Mouse (Mus musculus) kidney, postnatal 4 days (tissue): Measurements from ENCODE around the gene Pcbp1.

Experiments used
- DNase-seq, 2 experiments: peaks; one replicate each; pipeline ENCODE4 v3.0.0; 2021; ENCODE audit warnings: mixed read lengths in 2 of 2

Pcbp1 gene

GRCm38 (mm10) chr6:86523755-86524434 lies 2.2 kb downstream of the Pcbp1 start:
- DNase-seq = peak; percentile 44 to 47

- no peak for DNase-seq
These were observed 2.8 kb downstream of the Pcbp1 start for GRCm38 (mm10) chr6:86523242-86523754.

GRCm38 (mm10) chr6:86522001-86522911 lies 3.9 kb downstream of the Pcbp1 start:
- DNase-seq = no peak

DNA sequence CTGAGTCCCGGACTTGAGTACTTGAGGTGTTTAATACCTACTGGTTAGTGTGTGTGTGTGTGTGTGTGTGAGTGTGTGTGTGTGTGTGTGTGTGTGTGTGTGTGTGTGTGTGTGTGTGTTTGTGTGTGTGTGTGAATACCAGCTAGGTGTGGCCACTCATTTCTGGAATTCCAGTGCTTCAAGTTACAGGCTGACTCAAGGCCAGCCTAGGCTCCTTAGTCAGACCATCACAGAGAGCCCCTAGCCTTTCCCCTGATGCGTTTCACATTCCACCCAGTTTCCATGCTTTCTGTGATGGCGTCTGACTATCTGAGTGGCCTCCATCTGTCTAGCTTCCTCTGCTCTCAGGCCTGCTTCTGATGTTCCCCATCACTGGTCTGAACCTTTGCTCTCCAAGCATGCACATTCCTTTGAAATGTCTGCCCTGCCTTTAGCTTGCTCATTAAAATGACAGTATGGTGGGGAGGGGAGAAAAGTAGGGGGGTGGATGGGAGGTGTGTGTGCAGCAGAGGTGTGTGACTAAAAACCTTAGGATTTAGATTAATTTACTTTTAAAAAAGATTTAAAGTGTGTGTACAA lies 6.3 kb downstream of the Pcbp1 start:
- DNase-seq = peak in 1 of 2 experiments; percentile 36

DNA sequence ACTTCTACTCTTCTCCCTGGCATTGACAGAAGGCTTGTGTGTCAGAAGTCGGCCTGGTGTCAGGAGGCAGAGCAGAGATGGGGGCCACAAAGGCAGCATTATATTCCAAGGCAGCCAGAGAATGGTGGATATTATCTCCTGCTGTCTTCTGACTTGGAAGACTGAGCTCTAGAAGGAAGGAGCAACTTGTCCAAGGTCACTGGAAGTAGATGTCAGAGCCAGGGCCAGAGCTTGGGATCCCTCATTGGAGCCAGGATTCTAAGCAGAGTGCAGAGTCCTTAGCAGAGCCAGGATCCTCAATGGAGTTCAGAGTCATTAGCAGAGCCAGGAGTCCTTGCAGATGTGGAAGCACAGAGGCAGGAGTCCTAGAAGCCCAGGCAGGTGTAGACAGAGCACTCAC lies 10.1 kb downstream of the Pcbp1 start:
- peak in 1 of 2 experiments; percentile 42 for DNase-seq

GRCm38 (mm10) chr6:86513296-86513695 lies 12.8 kb downstream of the Pcbp1 start:
- no peak for DNase-seq

DNA sequence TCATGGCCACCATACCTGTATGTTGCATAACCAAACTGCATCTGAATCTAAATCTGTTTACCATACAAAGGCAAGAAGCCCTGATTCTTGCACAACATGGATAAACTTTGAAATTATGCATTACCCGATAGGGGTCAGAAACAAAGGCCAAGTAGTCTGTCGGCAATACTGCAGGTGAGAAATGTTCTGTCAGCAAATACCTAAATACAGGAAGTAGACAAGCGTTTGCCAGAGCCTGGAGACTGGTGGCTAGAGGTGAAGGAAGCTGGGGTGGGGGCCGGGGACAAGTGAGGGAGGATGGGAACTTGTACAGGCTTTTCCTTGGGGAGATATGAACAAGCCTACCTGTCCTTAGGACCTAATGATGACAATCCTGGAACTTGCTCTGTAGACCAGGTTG lies 15.1 kb downstream of the Pcbp1 start:
- no peak for DNase-seq

DNA sequence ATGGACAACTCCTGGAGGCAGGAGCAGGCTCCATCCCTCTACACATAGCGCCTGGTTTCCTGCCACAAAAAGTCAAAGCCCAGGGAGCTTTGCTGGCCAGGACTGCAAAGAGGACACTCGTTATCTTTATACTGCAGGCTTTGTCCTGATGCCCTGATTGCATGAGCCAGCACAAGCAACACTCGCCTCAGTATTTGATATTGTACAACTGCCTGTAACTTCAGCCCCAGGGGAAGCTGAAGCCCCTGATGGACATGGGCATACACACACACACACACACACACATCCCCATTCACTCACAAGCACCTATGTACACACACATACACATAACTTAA lies 16.3 kb downstream of the Pcbp1 start:
- DNase-seq = no peak

GRCm38 (mm10) chr6:86509194-86509865 lies 16.8 kb downstream of the Pcbp1 start:
- no peak for DNase-seq

GRCm38 (mm10) chr6:86508736-86509135 lies 17.4 kb downstream of the Pcbp1 start:
- no peak for DNase-seq

GRCm38 (mm10) chr6:86507116-86507515 lies 19.0 kb downstream of the Pcbp1 start:
- no peak for DNase-seq

GRCm38 (mm10) chr6:86506309-86506708 lies 19.8 kb downstream of the Pcbp1 start:
- DNase-seq = no peak

DNA sequence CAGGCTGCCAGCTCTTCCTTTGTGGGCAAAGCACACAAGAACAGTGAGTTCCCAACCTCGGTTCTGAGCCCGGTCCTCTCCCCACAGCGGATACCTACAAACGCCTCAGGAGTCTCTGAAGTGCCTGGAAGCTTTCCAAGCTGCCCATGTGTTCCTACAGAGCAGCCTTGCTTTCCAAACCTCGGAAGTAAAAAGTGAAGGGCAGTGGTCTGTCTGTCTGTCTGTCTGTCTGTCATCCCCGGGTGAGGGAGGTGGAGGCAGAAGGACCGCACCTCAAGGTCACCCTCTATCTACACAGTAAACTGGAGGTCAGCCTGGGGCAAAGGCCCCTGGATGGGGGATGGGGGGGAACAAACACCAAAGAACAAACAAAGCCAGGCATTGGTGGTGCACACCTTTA lies 20.4 kb downstream of the Pcbp1 start:
- no peak for DNase-seq

DNA sequence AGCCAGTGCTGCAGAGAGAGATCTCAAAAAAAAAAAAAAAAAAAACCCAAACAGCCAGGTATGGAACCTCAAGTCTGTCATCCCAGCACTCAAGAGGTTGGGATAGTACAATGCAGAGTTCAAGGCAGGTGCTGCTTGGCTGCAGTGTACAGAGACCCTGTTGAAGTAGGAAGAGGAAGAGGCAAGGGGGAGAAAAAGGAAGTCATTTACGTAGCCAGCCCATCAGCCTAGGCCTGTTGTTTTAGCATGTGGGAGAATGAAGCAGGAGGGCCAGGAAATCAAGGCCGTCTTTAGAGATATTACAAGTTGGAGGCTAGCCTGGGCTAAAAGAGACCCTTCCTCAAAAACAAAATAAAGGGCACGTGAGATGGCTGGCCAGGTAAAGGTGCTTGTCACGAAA lies 22.6 kb downstream of the Pcbp1 start:
- DNase-seq = no peak

DNA sequence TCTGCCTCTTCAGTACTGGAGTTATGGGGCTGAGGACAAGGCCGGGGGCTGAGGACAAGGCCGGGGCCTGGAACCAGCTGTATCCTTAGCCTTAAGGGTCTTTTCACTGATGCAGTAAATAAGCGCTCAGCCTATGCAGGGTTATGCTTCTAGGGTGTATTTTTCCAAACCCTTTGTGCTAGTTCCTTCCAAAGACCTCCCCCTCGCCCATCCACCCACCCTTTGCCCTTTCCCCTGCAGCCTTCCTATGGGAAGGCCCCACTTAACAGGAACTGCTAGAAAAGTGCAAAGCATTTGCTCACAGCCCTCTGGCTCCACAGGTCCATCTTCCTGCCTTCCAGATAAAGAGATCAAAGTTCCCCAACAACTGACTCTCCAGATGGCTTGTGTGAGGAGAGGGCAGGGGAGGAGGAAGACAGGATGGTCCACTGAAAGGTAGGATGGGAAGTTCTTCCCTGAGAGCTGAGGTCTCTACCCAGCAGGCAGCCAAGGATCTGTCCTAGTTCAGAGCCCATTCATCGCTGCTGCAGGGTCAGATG lies 26.5 kb downstream of the Pcbp1 start:
- peak; percentile 31 to 53 for DNase-seq

DNA sequence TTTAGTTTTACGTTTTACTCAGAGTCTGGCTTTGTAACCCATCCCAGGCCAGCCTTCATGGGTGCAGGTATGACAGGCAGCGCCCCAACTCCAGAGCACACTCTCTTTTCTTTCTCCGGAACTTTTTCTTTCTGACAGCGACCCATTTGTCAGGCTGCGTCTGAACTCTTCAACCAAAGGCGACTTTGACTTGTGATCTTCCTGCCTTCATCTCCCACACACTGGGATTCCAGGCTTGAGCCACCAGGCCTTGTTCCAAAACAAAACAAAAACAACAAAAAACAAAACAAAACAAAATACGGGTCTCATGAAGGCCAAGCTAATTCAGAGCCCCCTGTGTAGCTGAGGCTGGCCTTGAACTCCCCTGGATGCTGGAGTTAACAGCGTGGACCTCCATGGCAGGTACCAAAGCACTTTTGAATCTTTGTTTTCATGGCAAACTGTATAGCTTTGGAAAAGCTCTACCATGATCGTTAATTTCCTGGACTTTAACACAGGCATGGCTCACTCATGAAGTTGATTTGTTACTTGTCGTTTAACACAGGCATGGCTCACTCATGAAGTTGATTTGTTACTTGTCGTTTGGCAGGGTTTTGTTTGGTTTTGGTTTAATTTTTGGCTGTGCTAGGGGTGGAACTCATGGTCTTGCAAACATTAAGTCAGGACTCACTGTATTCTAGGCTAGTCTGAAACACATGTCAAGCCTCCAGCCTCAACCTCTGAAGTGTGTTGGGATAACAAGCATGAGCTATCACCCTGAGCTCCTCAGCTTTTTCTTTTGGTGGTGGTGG lies 28.0 kb downstream of the Pcbp1 start:
- DNase-seq = peak; percentile 29 to 55

GRCm38 (mm10) chr6:86497071-86497815 lies 28.9 kb downstream of the Pcbp1 start:
- peak; percentile 57 to 76 for DNase-seq

DNA sequence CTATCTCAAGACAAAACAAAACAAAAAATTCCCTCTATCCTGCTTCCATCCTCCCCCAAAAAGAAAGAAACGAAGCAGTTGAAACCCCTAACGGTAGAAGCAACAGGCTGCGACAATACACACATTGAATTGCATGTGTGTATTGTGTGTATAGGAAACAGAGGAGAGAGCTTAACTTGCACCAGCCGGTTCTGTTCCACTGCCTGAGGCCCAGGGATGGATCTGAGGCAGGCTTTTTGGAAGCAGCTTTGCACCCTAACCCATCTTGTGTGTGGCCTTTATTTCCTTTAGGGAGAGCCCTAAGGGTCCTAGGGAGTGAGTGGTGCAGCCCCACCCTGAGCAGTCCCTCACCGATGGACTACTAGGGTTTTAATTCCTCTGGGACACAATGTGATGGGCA lies 29.5 kb downstream of the Pcbp1 start:
- DNase-seq = peak; percentile 21 to 48

- DNase-seq = peak in 1 of 2 experiments; percentile 43
These were observed 30.0 kb downstream of the Pcbp1 start for GRCm38 (mm10) chr6:86496127-86496526.

DNA sequence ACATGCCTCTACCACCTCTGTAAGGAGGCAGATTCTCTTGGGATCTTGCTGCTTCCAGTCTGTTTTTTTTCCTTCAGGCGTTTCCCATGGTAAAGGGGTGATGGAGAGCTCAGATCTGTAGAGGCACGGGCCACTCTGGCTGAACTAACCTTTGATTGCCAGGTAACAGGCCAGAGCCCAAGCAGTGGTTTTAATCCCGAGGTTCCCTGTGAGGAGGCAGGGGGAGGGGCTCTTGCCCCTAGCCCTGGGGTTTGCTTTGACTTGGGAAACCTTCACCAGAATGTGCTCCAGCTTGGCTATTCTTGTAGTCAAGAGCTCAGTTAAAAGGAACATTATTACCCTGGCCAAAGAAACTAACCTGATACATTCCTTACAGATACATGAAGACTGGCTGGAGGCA lies 30.5 kb downstream of the Pcbp1 start:
- no peak for DNase-seq

DNA sequence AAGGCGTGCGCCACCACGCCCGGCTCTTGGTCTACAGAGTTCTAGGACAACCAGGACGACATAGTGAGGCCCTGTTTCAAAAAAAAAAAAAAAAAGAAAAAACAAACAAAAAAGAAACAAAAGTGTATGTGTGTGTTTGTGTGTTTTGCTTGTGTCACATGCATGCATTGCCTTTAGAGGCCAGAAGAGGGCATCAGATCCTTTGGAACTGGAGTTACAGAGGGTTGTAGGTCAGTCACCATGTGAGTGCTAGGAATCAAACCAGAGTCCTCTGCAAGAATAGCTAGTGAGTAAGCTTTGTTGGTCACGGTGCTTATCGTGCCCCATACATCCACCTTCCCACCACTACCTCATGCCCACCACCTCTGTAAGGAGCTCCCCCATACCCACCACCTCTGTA lies 31.4 kb downstream of the Pcbp1 start:
- DNase-seq = no peak
